Mouse (Mus musculus) CH12.LX (cell line): ENCODE measurements at regions not wholly inside any gene's neighbourhood (a gene's known extent, or its start where the extent isn't known, plus 50 kb on each side); places are given as distances from the start of the nearest gene placed in this dataset.

Source experiments
- DNase-seq: peaks from one replicate; pipeline ENCODE4 v3.0.0-alpha.2; 2013; ENCODE audit errors: extremely low read depth
- H3K27ac ChIP-seq: 2 replicates; pipeline ENCODE4 v1.5.1; 2012; ENCODE audit warnings: low read depth, mild to moderate bottlenecking, control low read depth, moderate library complexity; ENCODE audit not compliant: insufficient read depth
- H3K27me3 ChIP-seq: replicated peaks from 2 replicates; pipeline ENCODE3; 2012; ENCODE audit warnings: inconsistent platforms
- H3K36me3 ChIP-seq, 2 experiments: replicated peaks in 1 of 2; 2 replicates each; pipeline versions ENCODE3 to v1.6.1; 2012; ENCODE audit warnings: inconsistent platforms in 1 of 2, low read length in 1 of 2, mild to moderate bottlenecking in 1 of 2, mixed read lengths in 1 of 2, moderate library complexity in 1 of 2; ENCODE audit not compliant: control insufficient read depth in 1 of 2, insufficient read depth in 1 of 2
- H3K4me1 ChIP-seq, 2 experiments: 2 replicates each; pipeline ENCODE4 v1.6.1; 2012; ENCODE audit warnings: inconsistent platforms in 1 of 2, moderate library complexity in 1 of 2; ENCODE audit not compliant: insufficient read depth in 2 of 2, control insufficient read depth in 1 of 2
- H3K4me2 ChIP-seq: 2 replicates; pipeline ENCODE4 v1.6.1; 2012; ENCODE audit warnings: low read depth, mild to moderate bottlenecking, control low read depth; ENCODE audit not compliant: poor library complexity, insufficient read depth, severe bottlenecking
- H3K4me3 ChIP-seq, 3 experiments: fragments of 150-350 bp in 1 of 3; sonication (generic) in 1 of 3; replicated peaks in 1 of 3; 2 replicates each; pipeline versions ENCODE3 to v1.5.1; 2011 to 2012; ENCODE audit warnings: low read depth in 2 of 3, low read length in 2 of 3, mild to moderate bottlenecking in 2 of 3, moderate library complexity in 2 of 3, control low read depth in 1 of 3, improper control_type of control experiment in 1 of 3, inconsistent platforms in 1 of 3, mixed read lengths in 1 of 3; ENCODE audit not compliant: poor library complexity in 1 of 3
- H3K79me2 ChIP-seq: replicated peaks from 2 replicates; pipeline ENCODE4 v1.6.1; 2012; ENCODE audit warnings: mild to moderate bottlenecking, moderate library complexity; ENCODE audit not compliant: control insufficient read depth, poor library complexity, insufficient read depth, severe bottlenecking; ENCODE audit errors: extremely low read depth
- H3K9ac ChIP-seq: 2 replicates; pipeline ENCODE4 v1.6.1; 2012; ENCODE audit warnings: low read depth, mild to moderate bottlenecking, control low read depth, moderate library complexity; ENCODE audit not compliant: insufficient read depth
- H3K9me3 ChIP-seq: replicated peaks from 2 replicates; pipeline ENCODE3; 2012; ENCODE audit warnings: low read length, inconsistent platforms, mixed read lengths
- BHLHE40 ChIP-seq: IDR thresholded peaks from 2 replicates; pipeline ENCODE4 v1.6.1; 2011; ENCODE audit warnings: mild to moderate bottlenecking, low read depth, low read length, improper control_type of control experiment
- E2F4 ChIP-seq: IDR thresholded peaks from 2 replicates; pipeline ENCODE4 v1.6.1; 2011; ENCODE audit warnings: low read depth, low read length, improper control_type of control experiment; ENCODE audit not compliant: insufficient replicate concordance
- ELF1 ChIP-seq: IDR thresholded peaks from 2 replicates; pipeline ENCODE4 v1.6.1; 2014; ENCODE audit warnings: low read depth, mild to moderate bottlenecking, inconsistent platforms, low read length, improper control_type of control experiment
- ETS1 ChIP-seq: conservative IDR thresholded peaks from 2 replicates; pipeline ENCODE4 v1.6.1; 2012; ENCODE audit warnings: low read depth, mild to moderate bottlenecking, inconsistent platforms, low read length, improper control_type of control experiment, moderate library complexity
- IRF4 ChIP-seq: IDR thresholded peaks from 2 replicates; pipeline ENCODE4 v1.6.1; 2014; ENCODE audit warnings: low read depth, mild to moderate bottlenecking, inconsistent platforms, low read length, improper control_type of control experiment
- KAT2A ChIP-seq: IDR thresholded peaks from 2 replicates; pipeline ENCODE4 v1.6.1; 2012; ENCODE audit warnings: low read length, improper control_type of control experiment, inconsistent platforms; ENCODE audit not compliant: insufficient replicate concordance
- MAFK ChIP-seq: IDR thresholded peaks from 2 replicates; pipeline ENCODE4 v1.6.1; 2011; ENCODE audit warnings: low read length, improper control_type of control experiment; ENCODE audit not compliant: insufficient replicate concordance
- MAX ChIP-seq: IDR thresholded peaks from 2 replicates; pipeline ENCODE4 v1.6.1; 2011; ENCODE audit warnings: low read length, improper control_type of control experiment
- MAZ ChIP-seq: IDR thresholded peaks from 2 replicates; pipeline ENCODE4 v1.6.1; 2012; ENCODE audit warnings: low read depth, mild to moderate bottlenecking, inconsistent platforms, low read length, improper control_type of control experiment, moderate library complexity
- MEF2A ChIP-seq: IDR thresholded peaks from 2 replicates; pipeline ENCODE4 v1.6.1; 2014; ENCODE audit warnings: low read depth, mild to moderate bottlenecking, inconsistent platforms, low read length, improper control_type of control experiment, borderline replicate concordance
- MXI1 ChIP-seq: IDR thresholded peaks from 2 replicates; pipeline ENCODE4 v1.6.1; 2011; ENCODE audit warnings: mild to moderate bottlenecking, low read depth, low read length, improper control_type of control experiment
- PAX5 ChIP-seq: IDR thresholded peaks from 2 replicates; pipeline ENCODE4 v1.6.1; 2012; ENCODE audit warnings: low read length, inconsistent platforms, mixed read lengths
- POLR2AphosphoS2 ChIP-seq: IDR thresholded peaks from 2 replicates; pipeline ENCODE4 v1.6.1; 2011; ENCODE audit warnings: low read depth, low read length, improper control_type of control experiment
- SIN3A ChIP-seq: IDR thresholded peaks from 2 replicates; pipeline ENCODE4 v1.6.1; 2012; ENCODE audit warnings: low read length, improper control_type of control experiment, inconsistent platforms
- SMC3 ChIP-seq: IDR thresholded peaks from 2 replicates; pipeline ENCODE4 v1.6.1; 2011; ENCODE audit warnings: low read depth, low read length, improper control_type of control experiment
- UBTF ChIP-seq: IDR thresholded peaks from 2 replicates; pipeline ENCODE4 v1.6.1; 2012; ENCODE audit warnings: low read depth, mild to moderate bottlenecking, inconsistent platforms, low read length, improper control_type of control experiment, moderate library complexity
- USF2 ChIP-seq: conservative IDR thresholded peaks from 2 replicates; pipeline ENCODE4 v1.6.1; 2011; ENCODE audit warnings: low read depth, low read length, improper control_type of control experiment
- ZC3H11A ChIP-seq: IDR thresholded peaks from 2 replicates; pipeline ENCODE4 v1.6.1; 2012; ENCODE audit warnings: low read depth, mild to moderate bottlenecking, inconsistent platforms, low read length, improper control_type of control experiment
- ZKSCAN1 ChIP-seq: IDR thresholded peaks from 2 replicates; pipeline ENCODE4 v1.6.1; 2012; ENCODE audit warnings: low read depth, inconsistent platforms, low read length, improper control_type of control experiment, borderline replicate concordance
- ZMIZ1 ChIP-seq: IDR thresholded peaks from 2 replicates; pipeline ENCODE4 v1.6.1; 2012; ENCODE audit warnings: low read depth, mild to moderate bottlenecking, inconsistent platforms, low read length, improper control_type of control experiment
- dilution Hi-C: fragments of 300-500 bp; cut with MboI; formaldehyde crosslinking; loops from 2 replicates; pipeline ENCODE4 v1.14.3; 2020; ENCODE audit warnings: low sequenced_read_pairs; ENCODE audit not compliant: extremely low pct_unique_long_range_greater_than_20kb, extremely low pct_ligation_motif_present
- in situ Hi-C: fragments of 300-500 bp; cut with MboI; formaldehyde crosslinking; loops from 3 replicates; pipeline ENCODE4 v1.14.3; 2019; ENCODE audit warnings: low sequenced_read_pairs, low pct_ligation_motif_present, low pct_unique_long_range_greater_than_20kb, mixed read lengths

GRCm38 (mm10) chr15:51472049-51472448 lies 2412.7 kb upstream of the Gm7489 start:
- Histone ChIP-seq H3K27me3 (no peaks in the 10 kb centered on the region), H3K4me2 (no peak overlapping the region), H3K4me1 (peaks cover 0 to 8% of the 10 kb centered on the region in 2 experiments; a peak in 2 of 4 replicates), H3K4me3 (no peak overlapping the region), H3K9ac (no peak overlapping the region), H3K79me2 (no peaks in the 10 kb centered on the region), H3K27ac (no peak overlapping the region), H3K9me3 (no peaks in the 10 kb centered on the region), H3K36me3 (no peaks in the 10 kb centered on the region)
- dilution Hi-C loops (no loop called here), in situ Hi-C loops (no loop called here)
- DNase-seq: no peak
- TF ChIP-seq SMC3: no peak
- TF ChIP-seq SIN3A: no peak
- no peak for TF ChIP-seq UBTF
- no peak for TF ChIP-seq POLR2AphosphoS2
- no peak for TF ChIP-seq ZKSCAN1
- no peak for TF ChIP-seq ZMIZ1
- no peak for TF ChIP-seq KAT2A
- no peak for TF ChIP-seq USF2
- TF ChIP-seq MAZ: no peak
- no peak for TF ChIP-seq ELF1
- TF ChIP-seq E2F4: no peak
- no peak for TF ChIP-seq MAX
- TF ChIP-seq MEF2A: no peak
- no peak for TF ChIP-seq ETS1
- TF ChIP-seq MXI1: no peak
- TF ChIP-seq PAX5: no peak
- TF ChIP-seq MAFK: no peak

GRCm38 (mm10) chr15:51481856-51482255 lies 2402.8 kb upstream of the Gm7489 start:
- dilution Hi-C loops: no loop called here
- H3K9ac ChIP-seq: no peak overlapping the region
- H3K4me1 ChIP-seq: peaks cover 0 to 5% of the 10 kb centered on the region in 2 experiments; a peak in 1 of 4 replicates
- no peaks in the 10 kb centered on the region for H3K27me3 ChIP-seq
- no peak overlapping the region for H3K4me3 ChIP-seq
- no peak overlapping the region for H3K27ac ChIP-seq
- TF ChIP-seq UBTF (no peak), IRF4 (no peak), SIN3A (no peak), MAFK (no peak), ZC3H11A (no peak), BHLHE40 (no peak)
- no peaks in the 10 kb centered on the region for H3K79me2 ChIP-seq
- in situ Hi-C loops: no loop called here
- no peak overlapping the region for H3K4me2 ChIP-seq
- H3K36me3 ChIP-seq: no peaks in the 10 kb centered on the region
- no peaks in the 10 kb centered on the region for H3K9me3 ChIP-seq
- DNase-seq: no peak
